Mouse (Mus musculus): ENCODE data around the gene Eri3. TPM values are rescaled to one million over a fixed set of nuclear protein-coding genes. Genes with fewer than 3 reads are reported as not detected.
A peak's percentile ranks its signal among the peaks of the same experiment; 100 is the strongest.

Gene Eri3
- polyA plus RNA-seq, 1 experiment from 2014 or later: 77.5 TPM

DNA sequence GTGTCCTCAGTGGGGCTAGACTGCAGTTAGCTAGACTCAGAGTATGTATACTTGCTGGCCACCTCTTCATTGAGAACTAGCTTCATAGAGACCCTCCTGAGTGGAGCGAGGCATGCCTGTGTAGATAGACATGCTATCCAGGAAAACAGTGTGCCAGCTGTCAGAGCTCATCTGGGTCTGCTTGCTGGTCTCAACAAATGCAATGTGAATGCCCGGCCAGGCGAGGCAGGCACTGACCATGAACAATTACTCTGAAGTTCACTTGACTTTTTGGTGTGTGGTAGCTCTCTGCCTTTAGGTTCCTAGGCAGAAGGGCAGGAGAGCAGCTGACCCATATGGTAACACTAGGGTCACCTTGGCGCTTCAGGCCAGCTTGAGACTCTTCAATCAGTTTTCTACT lies 66.4 kb downstream of the Eri3 start:
- Histone ChIP-seq H3K9ac (ENCODE audit: low read length) (no peak overlapping the region), H3K27ac (replicated peaks) (no peak overlapping the region), H3K4me2 (replicated peaks; ENCODE audit: low read depth) (no peak overlapping the region), H3K4me1 (replicated peaks; ENCODE audit: control insufficient read depth, insufficient read depth) (no peaks in the 10 kb centered on the region), H3K9me3 (ENCODE audit: control insufficient read depth, low read length) (no peaks in the 10 kb centered on the region), H3K27me3 (ENCODE audit: control insufficient read depth, insufficient read depth, low read length) (no peaks in the 10 kb centered on the region), H3K36me3 (ENCODE audit: control insufficient read depth, insufficient read depth, low read length) (peaks cover 26% of the 10 kb centered on the region), H3K4me3 (ENCODE audit: low read depth, low read length) (no peak overlapping the region)
- ATAC-seq (ENCODE audit: low FRiP score, low TSS enrichment) (no peak), DNase-seq (ENCODE audit: low spot score) (no peak)
- no peak for TF ChIP-seq CTCF (IDR thresholded peaks at IDR 0.05; ENCODE audit: low read depth)
- TF ChIP-seq EP300 (optimal IDR thresholded peaks at IDR 0.05): no peak
- 83% methylated on average over 4 of the region's 4 CpGs for WGBS

DNA sequence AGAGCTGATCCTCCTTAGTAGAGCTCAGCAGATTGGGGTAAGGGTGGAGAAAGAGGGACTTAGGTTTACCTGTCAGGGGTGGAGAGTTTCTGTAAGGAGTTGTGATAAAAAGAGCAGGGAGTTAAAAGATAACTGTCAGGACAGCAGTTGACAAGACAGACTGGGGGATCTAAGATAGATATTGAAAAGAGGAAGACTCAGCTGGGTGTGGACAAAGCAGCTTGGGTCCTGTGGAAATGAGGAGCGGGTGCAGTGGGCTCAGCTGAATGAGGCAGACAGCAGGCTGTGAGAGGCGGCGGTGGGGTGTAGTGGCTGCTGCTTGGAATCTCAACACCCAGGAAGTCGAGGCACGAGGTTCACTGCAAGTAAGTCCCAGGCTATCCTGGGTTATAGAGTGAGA lies 72.1 kb downstream of the Eri3 start:
- Histone ChIP-seq H3K4me3 (ENCODE audit: low read depth, low read length) (no peak overlapping the region), H3K27ac (replicated peaks) (no peak overlapping the region), H3K9me3 (ENCODE audit: control insufficient read depth, low read length) (no peaks in the 10 kb centered on the region), H3K4me2 (replicated peaks; ENCODE audit: low read depth) (no peak overlapping the region), H3K9ac (ENCODE audit: low read length) (no peak overlapping the region), H3K4me1 (replicated peaks; ENCODE audit: control insufficient read depth, insufficient read depth) (no peaks in the 10 kb centered on the region), H3K27me3 (ENCODE audit: control insufficient read depth, insufficient read depth, low read length) (no peaks in the 10 kb centered on the region), H3K36me3 (ENCODE audit: control insufficient read depth, insufficient read depth, low read length) (peaks cover 2% of the 10 kb centered on the region; the same call in 1 of the 2 replicates)
- ATAC-seq (ENCODE audit: low FRiP score, low TSS enrichment): no peak
- no peak for TF ChIP-seq CTCF (IDR thresholded peaks at IDR 0.05; ENCODE audit: low read depth)
- no peak for DNase-seq (ENCODE audit: low spot score)
- 87% methylated on average over 5 of the region's 5 CpGs for WGBS

DNA sequence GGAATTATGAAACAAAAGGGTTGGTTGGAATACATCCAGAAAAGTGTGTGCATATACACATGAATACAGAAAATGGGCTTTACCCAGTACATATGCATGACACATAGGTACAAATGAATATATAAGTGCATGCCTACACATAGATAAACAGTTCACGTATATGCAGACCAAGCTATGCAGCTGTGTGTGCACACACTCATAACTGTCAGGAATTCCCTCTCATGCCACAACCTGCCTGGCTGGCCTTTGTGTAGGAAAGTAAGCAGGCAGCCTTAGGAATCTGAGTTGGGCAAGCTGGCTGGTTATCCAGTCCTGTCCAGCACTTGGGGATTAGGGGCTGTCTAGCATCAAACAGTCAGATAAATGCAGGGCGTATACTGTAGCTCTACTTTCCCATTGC lies 72.9 kb downstream of the Eri3 start:
- Histone ChIP-seq H3K9ac (ENCODE audit: low read length) (no peak overlapping the region), H3K4me2 (replicated peaks; ENCODE audit: low read depth) (no peak overlapping the region), H3K4me3 (ENCODE audit: low read depth, low read length) (no peak overlapping the region), H3K27ac (replicated peaks) (no peak overlapping the region), H3K9me3 (ENCODE audit: control insufficient read depth, low read length) (no peaks in the 10 kb centered on the region), H3K36me3 (ENCODE audit: control insufficient read depth, insufficient read depth, low read length) (peaks cover 2% of the 10 kb centered on the region; the same call in 1 of the 2 replicates), H3K27me3 (ENCODE audit: control insufficient read depth, insufficient read depth, low read length) (no peaks in the 10 kb centered on the region), H3K4me1 (replicated peaks; ENCODE audit: control insufficient read depth, insufficient read depth) (no peaks in the 10 kb centered on the region)
- ATAC-seq (ENCODE audit: low FRiP score, low TSS enrichment): peak; percentile 65
- DNase-seq (ENCODE audit: low spot score): no peak
- TF ChIP-seq CTCF (IDR thresholded peaks at IDR 0.05; ENCODE audit: low read depth) (no peak), EP300 (optimal IDR thresholded peaks at IDR 0.05) (no peak)
- 53% methylated on average over 2 of the region's 2 CpGs for WGBS

DNA sequence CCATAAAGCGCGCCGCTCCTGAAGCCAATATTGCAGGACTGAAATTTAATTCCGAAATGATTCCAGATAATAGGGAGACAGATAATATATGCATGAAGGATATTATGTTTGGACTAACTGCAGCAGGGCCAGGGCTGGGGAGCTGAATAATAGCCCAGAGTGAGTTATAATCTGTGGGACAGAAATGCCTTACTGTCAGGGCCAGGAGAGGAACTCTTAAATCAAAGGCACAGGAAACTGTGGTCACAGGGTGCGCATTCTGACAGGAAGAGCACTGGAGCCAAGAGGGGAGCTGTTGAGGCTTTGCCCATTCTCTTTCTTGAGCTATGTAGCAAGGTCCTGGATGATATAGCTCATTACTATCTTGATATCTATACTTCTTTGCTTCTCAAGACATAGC lies 74.5 kb downstream of the Eri3 start:
- Histone ChIP-seq H3K27me3 (ENCODE audit: control insufficient read depth, insufficient read depth, low read length) (no peaks in the 10 kb centered on the region), H3K27ac (replicated peaks) (no peak overlapping the region), H3K4me1 (replicated peaks; ENCODE audit: control insufficient read depth, insufficient read depth) (no peaks in the 10 kb centered on the region), H3K36me3 (ENCODE audit: control insufficient read depth, insufficient read depth, low read length) (peaks cover 5% of the 10 kb centered on the region), H3K4me3 (ENCODE audit: low read depth, low read length) (no peak overlapping the region), H3K9me3 (ENCODE audit: control insufficient read depth, low read length) (no peaks in the 10 kb centered on the region), H3K4me2 (replicated peaks; ENCODE audit: low read depth) (no peak overlapping the region), H3K9ac (ENCODE audit: low read length) (no peak overlapping the region)
- no peak for DNase-seq (ENCODE audit: low spot score)
- 91% methylated on average over 5 of the region's 5 CpGs for WGBS
- ATAC-seq (ENCODE audit: low FRiP score, low TSS enrichment): no peak
- TF ChIP-seq EP300 (optimal IDR thresholded peaks at IDR 0.05) (no peak), CTCF (IDR thresholded peaks at IDR 0.05; ENCODE audit: low read depth) (no peak)

DNA sequence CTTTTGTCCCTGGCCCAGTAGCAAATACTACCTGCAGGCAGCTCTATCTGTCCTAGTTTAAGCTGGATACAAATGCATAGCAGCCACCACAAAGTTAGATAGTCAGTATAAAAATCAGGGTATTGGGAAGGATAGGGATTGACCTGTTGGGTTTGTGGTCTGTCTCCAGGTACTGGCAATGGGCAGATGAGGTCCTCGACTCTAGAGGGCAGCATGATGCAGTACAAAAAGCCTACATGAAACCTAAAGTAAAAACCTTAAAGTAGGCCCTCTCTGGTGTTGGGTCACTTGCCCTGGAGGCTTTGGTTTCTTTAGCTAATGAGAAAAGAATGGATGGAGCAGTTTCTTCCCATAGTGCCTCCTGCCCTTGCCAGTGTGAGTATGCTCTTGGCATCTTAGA lies 78.3 kb downstream of the Eri3 start:
- no peaks in the 10 kb centered on the region for H3K9me3 ChIP-seq (ENCODE audit: control insufficient read depth, low read length)
- H3K9ac ChIP-seq (ENCODE audit: low read length): no peak overlapping the region
- H3K4me2 ChIP-seq (replicated peaks; ENCODE audit: low read depth): no peak overlapping the region
- no peak overlapping the region for H3K27ac ChIP-seq (replicated peaks)
- TF ChIP-seq EP300 (optimal IDR thresholded peaks at IDR 0.05): no peak
- peak; percentile 46 for TF ChIP-seq CTCF (IDR thresholded peaks at IDR 0.05; ENCODE audit: low read depth)
- H3K36me3 ChIP-seq (ENCODE audit: control insufficient read depth, insufficient read depth, low read length): peaks cover 4% of the 10 kb centered on the region
- WGBS: 62% methylated on average over 1 of the region's 1 CpGs
- ATAC-seq (ENCODE audit: low FRiP score, low TSS enrichment) (no peak), DNase-seq (ENCODE audit: low spot score) (no peak)
- no peaks in the 10 kb centered on the region for H3K4me1 ChIP-seq (replicated peaks; ENCODE audit: control insufficient read depth, insufficient read depth)
- no peaks in the 10 kb centered on the region for H3K27me3 ChIP-seq (ENCODE audit: control insufficient read depth, insufficient read depth, low read length)
- no peak overlapping the region for H3K4me3 ChIP-seq (ENCODE audit: low read depth, low read length)

DNA sequence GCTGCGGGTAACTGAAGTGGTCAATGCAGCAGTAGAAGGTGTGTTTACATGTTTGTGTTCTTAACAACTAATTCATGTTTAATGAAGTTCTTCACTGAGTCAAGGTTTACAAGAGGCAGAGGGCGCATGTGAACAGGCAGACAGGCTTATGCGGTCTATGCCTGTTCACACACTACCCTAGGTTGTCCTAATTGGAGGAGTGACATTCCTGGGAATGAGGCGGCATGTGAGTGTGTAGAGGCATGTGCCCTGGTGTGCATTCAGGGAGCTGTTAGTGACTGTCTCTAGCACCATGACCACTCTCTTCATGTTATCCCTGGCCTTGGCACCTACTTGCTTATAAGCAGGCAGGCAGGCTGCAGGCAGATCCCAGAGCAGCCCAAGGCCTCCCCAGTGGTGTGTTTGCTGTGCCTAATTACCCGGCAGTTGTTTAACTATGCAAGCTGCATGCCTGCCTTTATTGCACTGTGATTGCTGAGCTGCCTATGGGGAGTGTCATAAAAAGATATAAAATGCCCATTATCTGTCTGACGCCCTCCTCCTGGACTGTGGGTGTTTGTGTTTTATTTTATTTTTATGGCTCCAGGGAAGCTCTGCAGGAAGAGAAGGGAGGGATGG lies 80.0 kb downstream of the Eri3 start:
- Histone ChIP-seq H3K9ac (ENCODE audit: low read length) (no peak overlapping the region), H3K27ac (replicated peaks) (no peak overlapping the region), H3K4me2 (replicated peaks; ENCODE audit: low read depth) (no peak overlapping the region), H3K9me3 (ENCODE audit: control insufficient read depth, low read length) (no peaks in the 10 kb centered on the region), H3K36me3 (ENCODE audit: control insufficient read depth, insufficient read depth, low read length) (peaks cover 3% of the 10 kb centered on the region; the same call in 1 of the 2 replicates), H3K4me1 (replicated peaks; ENCODE audit: control insufficient read depth, insufficient read depth) (no peaks in the 10 kb centered on the region), H3K4me3 (ENCODE audit: low read depth, low read length) (no peak overlapping the region), H3K27me3 (ENCODE audit: control insufficient read depth, insufficient read depth, low read length) (no peaks in the 10 kb centered on the region)
- TF ChIP-seq EP300 (optimal IDR thresholded peaks at IDR 0.05): no peak
- no peak for TF ChIP-seq CTCF (IDR thresholded peaks at IDR 0.05; ENCODE audit: low read depth)
- 71% methylated on average over 6 of the region's 6 CpGs for WGBS
- ATAC-seq (ENCODE audit: low FRiP score, low TSS enrichment): no peak
- DNase-seq (ENCODE audit: low spot score): no peak

Measured in stomach, postnatal 0 days (tissue).